Mouse (Mus musculus): ENCODE measurements around the gene Pacrg. TPM values are rescaled to one million over a fixed set of nuclear protein-coding genes. Genes with fewer than 3 reads are reported as not detected.

The Pacrg gene
- polyA plus RNA-seq, 1 experiment from 2014 or later = 7.4 TPM

DNA sequence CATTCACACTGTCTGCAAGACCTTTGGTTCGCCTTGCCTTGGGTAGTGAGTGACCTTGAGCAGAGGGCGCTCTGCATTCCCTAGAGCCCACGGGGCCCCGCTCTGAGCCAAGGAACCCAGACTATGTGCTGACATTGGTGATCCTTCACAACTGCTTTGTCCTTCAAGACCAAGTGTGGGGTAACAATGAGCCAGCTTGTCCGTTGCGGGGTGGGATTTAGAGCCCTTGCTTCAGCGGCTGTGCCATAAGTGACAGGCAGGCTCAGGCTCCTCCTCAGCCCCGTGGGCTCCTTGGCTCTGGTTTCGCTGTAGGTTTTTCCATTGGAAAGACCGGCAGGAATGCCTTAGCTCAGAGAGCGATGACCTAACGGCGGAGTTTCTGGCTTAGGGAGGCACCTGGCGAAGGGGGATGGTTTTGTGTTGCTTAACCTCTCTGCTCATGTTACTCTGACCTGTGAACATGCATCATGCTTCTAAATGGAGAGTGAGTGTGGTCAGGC, 390.3 kb downstream of the Pacrg start:
- Histone ChIP-seq H3K27ac (no peak overlapping the region), H3K36me3 (replicated peaks) (no peaks in the 10 kb centered on the region)
- no peak for ATAC-seq (ENCODE audit: low FRiP score)

GRCm38 (mm10) chr17:10448417-10448816, 391.7 kb downstream of the Pacrg start:
- Histone ChIP-seq H3K27me3 (no peaks in the 10 kb centered on the region), H3K4me2 (no peak overlapping the region), H3K4me3 (replicated peaks) (no peak overlapping the region), H3K4me1 (peaks cover 31% of the 10 kb centered on the region), H3K9me3 (no peaks in the 10 kb centered on the region), H3K27ac (peak overlapping the region; percentile 65), H3K9ac (no peak overlapping the region), H3K36me3 (replicated peaks) (no peaks in the 10 kb centered on the region)
- ATAC-seq (ENCODE audit: low FRiP score) = 0 out of 2 replicates have a peak, but pooled peaks have one; percentile 51
- 49% methylated on average over 5 of the region's 5 CpGs for WGBS

More for the DNA sequence above, 390.3 kb downstream of the Pacrg start:
- WGBS = 86% methylated on average over 14 of the region's 14 CpGs
- peaks cover 31% of the 10 kb centered on the region for H3K4me1 ChIP-seq
- no peak overlapping the region for H3K4me2 ChIP-seq
- no peak overlapping the region for H3K9ac ChIP-seq
- no peaks in the 10 kb centered on the region for H3K27me3 ChIP-seq
- no peak overlapping the region for H3K4me3 ChIP-seq (replicated peaks)
- no peaks in the 10 kb centered on the region for H3K9me3 ChIP-seq

GRCm38 (mm10) chr17:10441501-10442111, 398.5 kb downstream of the Pacrg start:
- no peaks in the 10 kb centered on the region for H3K27me3 ChIP-seq
- peak overlapping the region; percentile 86 for H3K27ac ChIP-seq
- H3K36me3 ChIP-seq (replicated peaks) = no peaks in the 10 kb centered on the region
- H3K9ac ChIP-seq = peak overlapping the region; percentile 38; the same call in 1 of the 2 replicates
- 7% methylated on average over 16 of the region's 16 CpGs for WGBS
- no peak overlapping the region for H3K4me3 ChIP-seq (replicated peaks)
- H3K4me2 ChIP-seq = peak overlapping the region; percentile 37
- peaks cover 20% of the 10 kb centered on the region for H3K4me1 ChIP-seq
- ATAC-seq (ENCODE audit: low FRiP score) = peak; percentile 95
- no peaks in the 10 kb centered on the region for H3K9me3 ChIP-seq

DNA sequence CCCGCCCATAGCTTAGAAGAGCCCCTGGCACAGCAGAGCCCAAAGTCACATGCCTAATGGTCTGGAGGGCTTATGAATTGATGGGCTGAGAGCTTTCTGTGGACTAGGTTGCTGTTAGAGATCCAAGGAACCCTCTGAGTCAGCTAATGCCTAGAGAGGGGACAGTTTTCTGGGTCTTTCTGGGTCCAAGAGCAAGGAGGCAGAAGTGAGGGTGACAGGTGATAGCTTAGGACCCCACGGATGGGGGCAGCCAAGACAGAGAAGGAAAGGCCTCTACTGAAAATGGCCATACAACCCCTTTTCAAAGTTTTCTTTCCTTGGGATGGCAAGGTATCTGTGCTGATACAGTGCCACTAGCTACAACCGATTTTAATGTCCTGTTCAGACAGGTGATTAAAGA, 399.1 kb downstream of the Pacrg start:
- Histone ChIP-seq H3K4me2 (no peak overlapping the region), H3K9me3 (no peaks in the 10 kb centered on the region), H3K9ac (no peak overlapping the region), H3K36me3 (replicated peaks) (no peaks in the 10 kb centered on the region), H3K27me3 (no peaks in the 10 kb centered on the region; the same call in 1 of the 2 replicates), H3K27ac (peak overlapping the region; percentile 86), H3K4me3 (replicated peaks) (no peak overlapping the region), H3K4me1 (peaks cover 20% of the 10 kb centered on the region)
- WGBS = 76% methylated on average over 3 of the region's 3 CpGs
- ATAC-seq (ENCODE audit: low FRiP score) = no peak

DNA sequence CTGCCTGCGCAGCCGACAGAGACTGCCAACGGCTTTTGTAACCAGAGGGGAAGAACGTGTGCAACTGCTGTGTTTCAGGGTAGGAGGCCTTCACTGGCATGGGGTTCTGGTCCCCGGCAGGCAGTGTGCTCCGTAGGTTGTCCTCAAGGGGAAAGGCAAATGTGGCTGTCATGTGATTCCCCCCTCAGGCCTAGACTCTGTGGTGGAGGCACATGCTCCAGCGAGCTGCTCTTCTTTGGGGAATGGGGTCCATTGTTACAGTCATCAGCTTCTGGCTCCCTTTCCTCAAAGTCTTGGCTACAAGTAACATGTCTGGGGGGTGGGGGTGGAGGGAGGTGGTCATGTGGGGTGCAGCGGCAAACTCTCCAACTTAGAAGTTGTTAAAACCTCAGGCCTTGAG, 400.3 kb downstream of the Pacrg start:
- WGBS = 77% methylated on average over 8 of the region's 8 CpGs
- Histone ChIP-seq H3K4me3 (replicated peaks) (no peak overlapping the region), H3K27me3 (no peaks in the 10 kb centered on the region; the same call in 1 of the 2 replicates), H3K4me1 (peaks cover 20% of the 10 kb centered on the region), H3K9me3 (no peaks in the 10 kb centered on the region), H3K9ac (no peak overlapping the region), H3K27ac (no peak overlapping the region), H3K4me2 (no peak overlapping the region), H3K36me3 (replicated peaks) (no peaks in the 10 kb centered on the region)
- no peak for ATAC-seq (ENCODE audit: low FRiP score)

- H3K27ac ChIP-seq = no peak overlapping the region
- peaks cover 3% of the 10 kb centered on the region; the same call in 1 of the 2 replicates for H3K27me3 ChIP-seq
- no peaks in the 10 kb centered on the region for H3K9me3 ChIP-seq
- H3K36me3 ChIP-seq (replicated peaks) = no peaks in the 10 kb centered on the region
- H3K9ac ChIP-seq = no peak overlapping the region
- WGBS = 71% methylated on average over 1 of the region's 1 CpGs
- 0 out of 2 replicates have a peak, but pooled peaks cover 5% of the 10 kb centered on the region for H3K4me1 ChIP-seq
- ATAC-seq (ENCODE audit: low FRiP score) = no peak
- H3K4me2 ChIP-seq = no peak overlapping the region
- no peak overlapping the region for H3K4me3 ChIP-seq (replicated peaks)
Measured at GRCm38 (mm10) chr17:10434867-10435266, 405.2 kb downstream of the Pacrg start.

DNA sequence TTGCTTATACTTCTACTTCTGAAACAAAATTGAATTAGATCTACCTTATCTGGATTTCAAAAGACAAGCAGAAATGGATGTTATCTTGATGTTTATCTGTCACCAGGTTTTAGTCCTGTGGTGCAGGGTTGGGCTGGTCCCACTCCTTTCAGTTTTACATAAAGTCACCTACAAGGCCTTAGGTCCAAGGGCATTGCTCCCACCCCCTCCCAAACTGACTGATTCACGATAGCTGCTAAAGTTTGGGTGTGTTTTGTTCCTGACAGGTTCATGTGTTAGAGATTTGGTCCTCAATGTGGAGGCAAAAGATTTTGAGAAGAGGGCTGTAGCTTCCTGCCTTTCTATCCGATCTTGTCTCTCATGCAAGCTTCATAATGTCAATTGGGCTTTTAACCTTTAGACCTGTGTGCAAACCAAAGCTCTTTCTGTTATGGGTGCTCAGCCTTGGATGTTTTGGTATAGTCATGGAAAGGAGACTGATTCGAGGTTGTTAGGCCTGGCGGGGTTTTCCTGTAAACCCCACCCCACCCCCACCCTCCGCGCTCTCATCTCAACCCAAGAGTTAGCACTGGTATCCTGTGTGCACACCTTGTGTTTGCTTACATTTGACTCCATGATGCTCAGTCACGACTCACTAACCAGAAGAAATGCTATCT, 407.5 kb downstream of the Pacrg start:
- H3K36me3 ChIP-seq (replicated peaks) = no peaks in the 10 kb centered on the region
- no peak overlapping the region for H3K4me3 ChIP-seq (replicated peaks)
- no peak for ATAC-seq (ENCODE audit: low FRiP score)
- H3K4me2 ChIP-seq = no peak overlapping the region
- no peak overlapping the region for H3K27ac ChIP-seq
- peaks cover 3% of the 10 kb centered on the region; the same call in 1 of the 2 replicates for H3K27me3 ChIP-seq
- H3K9ac ChIP-seq = no peak overlapping the region
- H3K9me3 ChIP-seq = no peaks in the 10 kb centered on the region
- WGBS = 92% methylated on average over 7 of the region's 7 CpGs
- H3K4me1 ChIP-seq = 0 out of 2 replicates have a peak, but pooled peaks cover 5% of the 10 kb centered on the region

GRCm38 (mm10) chr17:10431849-10432524, 408.1 kb downstream of the Pacrg start:
- Histone ChIP-seq H3K4me2 (no peak overlapping the region), H3K27me3 (peaks cover 3% of the 10 kb centered on the region; the same call in 1 of the 2 replicates), H3K9ac (no peak overlapping the region), H3K4me3 (replicated peaks) (no peak overlapping the region), H3K36me3 (replicated peaks) (no peaks in the 10 kb centered on the region), H3K9me3 (no peaks in the 10 kb centered on the region), H3K4me1 (0 out of 2 replicates have a peak, but pooled peaks cover 5% of the 10 kb centered on the region), H3K27ac (no peak overlapping the region)
- no peak for ATAC-seq (ENCODE audit: low FRiP score)
- 70% methylated on average over 6 of the region's 6 CpGs for WGBS

DNA sequence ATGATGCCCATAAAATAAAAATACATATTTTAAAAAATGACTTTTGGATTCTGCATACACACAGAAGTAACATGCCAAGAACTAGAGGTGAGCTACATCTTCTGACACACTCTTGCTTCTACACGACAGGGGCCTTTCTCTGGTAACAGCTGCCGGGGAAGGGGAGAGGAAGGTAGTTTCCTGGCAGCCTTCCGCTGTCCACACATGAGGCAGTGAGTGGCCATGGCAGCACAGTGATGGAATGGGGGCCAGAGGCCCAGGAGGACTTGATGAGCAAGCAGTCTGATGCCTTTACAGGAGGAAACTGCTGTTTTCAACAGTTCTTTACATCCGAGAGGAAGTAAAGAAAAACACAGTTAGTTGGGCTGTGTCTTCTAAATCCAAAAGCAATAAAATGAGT, 409.3 kb downstream of the Pacrg start:
- Histone ChIP-seq H3K4me3 (replicated peaks) (no peak overlapping the region), H3K27me3 (0 out of 2 replicates have a peak, but pooled peaks cover 3% of the 10 kb centered on the region), H3K27ac (no peak overlapping the region), H3K9me3 (no peaks in the 10 kb centered on the region), H3K36me3 (replicated peaks) (no peaks in the 10 kb centered on the region), H3K9ac (no peak overlapping the region), H3K4me2 (no peak overlapping the region), H3K4me1 (0 out of 2 replicates have a peak, but pooled peaks cover 5% of the 10 kb centered on the region)
- 94% methylated on average over 4 of the region's 4 CpGs for WGBS
- no peak for ATAC-seq (ENCODE audit: low FRiP score)

- 0 out of 2 replicates have a peak, but pooled peaks cover 1% of the 10 kb centered on the region for H3K4me1 ChIP-seq
- H3K27ac ChIP-seq = no peak overlapping the region
- no peak overlapping the region for H3K4me2 ChIP-seq
- no peak overlapping the region for H3K9ac ChIP-seq
- no peaks in the 10 kb centered on the region for H3K9me3 ChIP-seq
- ATAC-seq (ENCODE audit: low FRiP score) = no peak
- WGBS = 91% methylated on average over 11 of the region's 11 CpGs
- H3K4me3 ChIP-seq (replicated peaks) = no peak overlapping the region
- no peaks in the 10 kb centered on the region for H3K27me3 ChIP-seq
- H3K36me3 ChIP-seq (replicated peaks) = no peaks in the 10 kb centered on the region
Measured at GRCm38 (mm10) chr17:10429406-10429805, 410.7 kb downstream of the Pacrg start.

GRCm38 (mm10) chr17:10425311-10425710, 414.8 kb downstream of the Pacrg start:
- ATAC-seq (ENCODE audit: low FRiP score) = no peak

DNA sequence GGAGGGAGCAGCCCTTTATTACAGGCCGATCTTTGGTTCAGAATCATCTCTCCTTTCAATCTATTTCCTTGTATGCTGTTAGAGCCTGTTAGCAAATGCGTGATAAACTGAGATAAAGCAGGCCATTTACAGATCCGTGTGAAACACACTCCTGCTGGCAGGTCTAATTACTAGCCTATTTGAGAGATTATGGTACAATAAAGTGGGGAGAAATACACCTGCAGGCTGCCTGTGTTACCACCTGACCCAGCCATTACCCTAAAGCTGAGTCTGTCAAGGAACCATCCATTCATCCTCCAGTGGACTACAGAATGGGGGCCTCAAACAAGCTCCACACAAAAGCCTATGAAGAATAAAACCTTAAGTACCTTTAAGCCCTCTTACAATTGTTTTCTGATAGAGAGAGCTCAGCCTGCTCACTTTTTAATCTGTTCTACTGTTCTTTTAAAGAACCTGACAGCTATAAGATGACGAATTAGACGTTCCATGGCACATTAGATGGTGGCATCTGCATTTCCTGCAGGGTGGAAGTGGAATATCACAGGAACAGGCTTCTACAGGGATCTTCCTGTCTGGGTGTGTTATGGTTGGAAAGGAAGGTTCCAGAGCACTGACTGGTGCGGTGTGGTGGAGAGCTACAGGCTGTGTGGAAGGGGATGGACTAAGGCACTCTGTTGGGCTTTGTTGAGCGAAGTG, 422.4 kb downstream of the Pacrg start:
- Histone ChIP-seq H3K4me2 (no peak overlapping the region), H3K4me1 (peaks cover 5% of the 10 kb centered on the region; the same call in 1 of the 2 replicates), H3K27me3 (no peaks in the 10 kb centered on the region), H3K36me3 (replicated peaks) (no peaks in the 10 kb centered on the region), H3K27ac (no peak overlapping the region), H3K9ac (no peak overlapping the region), H3K9me3 (no peaks in the 10 kb centered on the region), H3K4me3 (replicated peaks) (no peak overlapping the region)
- no peak for ATAC-seq (ENCODE audit: low FRiP score)
- 50% methylated on average over 7 of the region's 7 CpGs for WGBS

More at GRCm38 (mm10) chr17:10425311-10425710, 414.8 kb downstream of the Pacrg start:
- 83% methylated on average over 5 of the region's 5 CpGs for WGBS
- no peak overlapping the region for H3K4me3 ChIP-seq (replicated peaks)
- no peaks in the 10 kb centered on the region for H3K27me3 ChIP-seq
- no peak overlapping the region for H3K9ac ChIP-seq
- no peak overlapping the region for H3K4me2 ChIP-seq
- H3K4me1 ChIP-seq = no peaks in the 10 kb centered on the region
- no peaks in the 10 kb centered on the region for H3K36me3 ChIP-seq (replicated peaks)
- H3K9me3 ChIP-seq = no peaks in the 10 kb centered on the region
- H3K27ac ChIP-seq = no peak overlapping the region
